Comparison of ENCODE assay signal across 8 mouse cellular contexts in genomic region chr16:33056095-33056785, GRCm38 (mm10). TPM values are rescaled to one million over a fixed set of nuclear protein-coding genes. Genes with fewer than 3 reads are reported as not detected.
DNase-seq lines count a peak whose midpoint lies in the region; ATAC-seq and TF ChIP-seq lines count a peak whose summit lies in the region.

Gene Iqcg, minus strand, starts transcription at chr16:33056218.
Gene Rpl35a, plus strand, starts transcription at chr16:33056453.

- peak within 1 kb of the TSS; percentile 80 for H3K4me2 ChIP-seq in hindbrain, postnatal 0 days (ENCODE audit: low read depth, low read length)

- H3K27me3 ChIP-seq in hindbrain, postnatal 0 days (ENCODE audit: insufficient read depth, low read length), result no peaks in the 10 kb centered on the region

- peak within 1 kb of the TSS; percentile 97 for H3K27ac ChIP-seq in gastrocnemius, adult 2 months
- H3K27ac ChIP-seq in hindbrain, postnatal 0 days, result peak within 1 kb of the TSS; percentile 94
- H3K27ac ChIP-seq in left cerebral cortex, adult 2 months, result peak within 1 kb of the TSS; percentile 100

- 0 out of 2 replicates have a peak, but pooled peaks cover 5% of the 10 kb centered on the region for H3K4me1 ChIP-seq in hindbrain, postnatal 0 days (ENCODE audit: insufficient read depth, low read length)

- intact Hi-C loops in gastrocnemius, adult 2 months (cut with DNase I), result loop anchor here (5.0 kb wide), 2 partner anchors 126 to 196 kb away; partner anchors contain the start of gene Snx4
- intact Hi-C loops in left cerebral cortex, adult 2 months (cut with DNase I), result loop anchor here (2.0 to 5.0 kb wide), 2 partner anchors 129 to 179 kb away; partner anchors contain the start of genes Fyttd1, Osbpl11 and Rubcn

- DNase-seq in WW6 (ENCODE audit: low read depth, low spot score), result peak; percentile 67
- peak; percentile 76 to 88 for DNase-seq in cerebellum, postnatal 4 days (ENCODE audit: low spot score in 2 of 2)
- DNase-seq in gastrocnemius, adult 2 months, result peak; percentile 93
- peak; percentile 95 for DNase-seq in hindbrain, postnatal 0 days (ENCODE audit: low spot score)
- peak; percentile 87 to 89 for DNase-seq in left cerebral cortex, adult 2 months (ENCODE audit: extremely low spot score in 1 of 2, low spot score in 2 of 2)
- peak; percentile 87 to 92 for DNase-seq in right cerebral cortex, adult 2 months (ENCODE audit: low spot score in 2 of 2)
- DNase-seq in urinary bladder, postnatal 14 days (ENCODE audit: low spot score), result peak; percentile 88

- WGBS in hindbrain, postnatal 0 days, result under 1% methylated on average over 47 of the region's 47 CpGs

- ATAC-seq in hindbrain, postnatal 0 days, result peak; percentile 95
- ATAC-seq in megakaryocyte, adult 5-6 weeks (ENCODE audit: poor library complexity, severe bottlenecking), result peak; percentile 96

- peak within 1 kb of the TSS; percentile 85 for H3K4me3 ChIP-seq in gastrocnemius, adult 2 months
- peak within 1 kb of the TSS; percentile 92 for H3K4me3 ChIP-seq in hindbrain, postnatal 0 days (ENCODE audit: low read length)
- peak within 1 kb of the TSS; percentile 100 for H3K4me3 ChIP-seq in left cerebral cortex, adult 2 months

- H3K9ac ChIP-seq in hindbrain, postnatal 0 days (replicated peaks; ENCODE audit: low read length), result peak within 1 kb of the TSS; percentile 93

- TF ChIP-seq CTCF in gastrocnemius, adult 2 months (IDR thresholded peaks at IDR 0.05), result no peak
- TF ChIP-seq CTCF in hindbrain, postnatal 0 days (IDR thresholded peaks at IDR 0.05; ENCODE audit: low read depth), result no peak
- TF ChIP-seq CTCF in left cerebral cortex, adult 2 months (IDR thresholded peaks at IDR 0.05), result no peak

- peaks cover 21% of the 10 kb centered on the region; the same call in 1 of the 2 replicates for H3K36me3 ChIP-seq in hindbrain, postnatal 0 days (ENCODE audit: insufficient read depth, low read length)

- no peaks in the 10 kb centered on the region for H3K9me3 ChIP-seq in hindbrain, postnatal 0 days (ENCODE audit: low read length)

RNA-seq across cellular contexts. Expression of gene Iqcg, which starts in this region (rescaled TPM):
- total RNA-seq in gastrocnemius, adult 2 months (2021), result 1 to 10 TPM; 2.0 to 3.0 TPM
- total RNA-seq in hindbrain, postnatal 0 days (2014; rRNA removed), result 2.0 and 5.7 TPM in 2 replicates
- polyA plus RNA-seq in hindbrain, postnatal 0 days (2015; fragmentation: Nextera tagmentation; extraction: Ambion mirVana), result 4.8 and 5.9 TPM in 2 replicates
- total RNA-seq in left cerebral cortex, adult 2 months (2021), result 1 to 10 TPM; 3.7 to 4.9 TPM
- total RNA-seq in megakaryocyte, adult 5-6 weeks (2015), result 0.14 TPM in 1 of 2 replicates, not detected in the other
- 0.15 and 0.53 TPM in 2 replicates for total RNA-seq in megakaryocyte, adult 5-6 weeks (2017)

RNA-seq across cellular contexts. Expression of gene Rpl35a, which starts in this region (rescaled TPM):
- 100 to 1,000 TPM; 217 to 291 TPM for total RNA-seq in gastrocnemius, adult 2 months (2021)
- 473 and 560 TPM in 2 replicates for total RNA-seq in hindbrain, postnatal 0 days (2014; rRNA removed)
- polyA plus RNA-seq in hindbrain, postnatal 0 days (2015; fragmentation: Nextera tagmentation; extraction: Ambion mirVana), result 486 and 490 TPM in 2 replicates
- 100 to 1,000 TPM; 287 to 307 TPM for total RNA-seq in left cerebral cortex, adult 2 months (2021)
- total RNA-seq in megakaryocyte, adult 5-6 weeks (2015), result 1,940 and 2,009 TPM in 2 replicates
- total RNA-seq in megakaryocyte, adult 5-6 weeks (2017), result 1,458 and 1,666 TPM in 2 replicates

Comparison
In these comparisons a context has a peak if more than half of its experiments do, and no peak if none do; other contexts are left out.
1. Peak in every context shown above with its lines: DNase-seq, ATAC-seq, H3K4me3 ChIP-seq and H3K27ac ChIP-seq.